Mouse (Mus musculus) kidney, adult 18-20 months (tissue): Measurements from ENCODE around the gene Cdkn2d.
"Not testable (repeated sequence)": the region's sequence is repeated elsewhere in the genome, so short reads cannot be mapped to it uniquely, and the experiment has no call there.

ENCODE experiments used
- DNase-seq: peaks from one replicate; pipeline ENCODE4 v3.0.0; 2021

Gene Cdkn2d

GRCm38 (mm10) chr9:21291022-21291787 lies at the start of gene Cdkn2d:
Gene Cdkn2d (minus strand): TSS chr9:21291407.
- DNase-seq = peak; percentile 100

GRCm38 (mm10) chr9:21340411-21340810 lies 49.2 kb upstream of the Cdkn2d start:
- no peak for DNase-seq

- DNase-seq = peak; percentile 63
Observed at GRCm38 (mm10) chr9:21337652-21338051, 46.4 kb upstream of the Cdkn2d start.

GRCm38 (mm10) chr9:21336491-21336890 lies 45.3 kb upstream of the Cdkn2d start:
- DNase-seq = no peak

GRCm38 (mm10) chr9:21335391-21335790 lies 44.2 kb upstream of the Cdkn2d start:
- DNase-seq = no peak

- no peak for DNase-seq
Observed at GRCm38 (mm10) chr9:21334747-21335146, 43.5 kb upstream of the Cdkn2d start.

GRCm38 (mm10) chr9:21333523-21333922 lies 42.3 kb upstream of the Cdkn2d start:
- DNase-seq = no peak

GRCm38 (mm10) chr9:21332161-21333061 lies 41.2 kb upstream of the Cdkn2d start:
- no peak for DNase-seq

GRCm38 (mm10) chr9:21331365-21332140 lies 40.3 kb upstream of the Cdkn2d start:
- no peak for DNase-seq

- no peak for DNase-seq
Observed at GRCm38 (mm10) chr9:21329699-21330289, 38.6 kb upstream of the Cdkn2d start.

- no peak for DNase-seq
Observed at GRCm38 (mm10) chr9:21329041-21329440, 37.8 kb upstream of the Cdkn2d start.

- no peak for DNase-seq
Observed at GRCm38 (mm10) chr9:21328041-21328440, 36.8 kb upstream of the Cdkn2d start.

GRCm38 (mm10) chr9:21327569-21327968 lies 36.4 kb upstream of the Cdkn2d start:
- no peak for DNase-seq

- DNase-seq = peak; percentile 27
Observed at GRCm38 (mm10) chr9:21324269-21324668, 33.1 kb upstream of the Cdkn2d start.

- not testable (repeated sequence) for DNase-seq
Observed at GRCm38 (mm10) chr9:21322917-21323297, 31.7 kb upstream of the Cdkn2d start.

- DNase-seq = no peak
Observed at GRCm38 (mm10) chr9:21322211-21322916, 31.2 kb upstream of the Cdkn2d start.

GRCm38 (mm10) chr9:21321513-21321835 lies 30.3 kb upstream of the Cdkn2d start:
- peak; percentile 36 for DNase-seq

- DNase-seq = peak; percentile 90
Observed at GRCm38 (mm10) chr9:21320619-21321512, 29.7 kb upstream of the Cdkn2d start, which contains the start of gene Slc44a2. Gene Slc44a2 (plus strand): TSS chr9:21320698.

GRCm38 (mm10) chr9:21320280-21320618 lies 29.0 kb upstream of the Cdkn2d start:
- no peak for DNase-seq

- DNase-seq = no peak
Observed at GRCm38 (mm10) chr9:21319503-21319902, 28.3 kb upstream of the Cdkn2d start.

GRCm38 (mm10) chr9:21318792-21319191 lies 27.6 kb upstream of the Cdkn2d start:
- DNase-seq = no peak
